Mouse (Mus musculus) CD4-positive naive resting alpha-beta T cell, adult 57 days (primary cell): ENCODE measurements around the gene Kcnh3. TPM values are rescaled to one million over a fixed set of nuclear protein-coding genes. Genes with fewer than 3 reads are reported as not detected.

Experiments used
- total RNA-seq: library from RNA; stranded (reverse); gene quantifications from one replicate; pipeline ENCODE4 v1.2.4, GENCODE M21; 2023

Kcnh3 gene
- total RNA-seq: 2.1 TPM

GRCm38 (mm10) chr15:99224208-99224911, at the start of gene Kcnh3:
Gene Kcnh3 (plus strand): TSS chr15:99224861.

GRCm38 (mm10) chr15:99251626-99252380, 27.1 kb downstream of the Kcnh3 start, which contains the start of gene Mcrs1:
Gene Mcrs1 (minus strand): TSS chr15:99251961.

Other genes with a start within 250 kb of the Kcnh3 start
- gene Tuba1c, start 195.0 kb upstream of the Kcnh3 start, total RNA-seq: 61.4 TPM
- gene Prph, start 169.7 kb upstream of the Kcnh3 start, total RNA-seq: not detected
- gene Troap, start 150.3 kb upstream of the Kcnh3 start, total RNA-seq: 0.68 TPM
- not detected for gene C1ql4, start 137.0 kb upstream of the Kcnh3 start, total RNA-seq
- gene Dnajc22, start 131.7 kb upstream of the Kcnh3 start, total RNA-seq: not detected
- not detected for gene Spats2, start 98.9 kb upstream of the Kcnh3 start, total RNA-seq
- gene Mcrs1, start 27.1 kb downstream of the Kcnh3 start, total RNA-seq: 109 TPM
- 22.4 TPM for gene Prpf40b, start 70.2 kb downstream of the Kcnh3 start, total RNA-seq
- gene Fam186b, start 71.0 kb downstream of the Kcnh3 start, total RNA-seq: 0.18 TPM
- gene Fmnl3, start 145.6 kb downstream of the Kcnh3 start, total RNA-seq: 50.0 TPM
- gene Tmbim6, start 168.0 kb downstream of the Kcnh3 start, total RNA-seq: 425 TPM
- gene Nckap5l, start 232.9 kb downstream of the Kcnh3 start, total RNA-seq: 45.3 TPM
- gene Bcdin3d, start 249.9 kb downstream of the Kcnh3 start, total RNA-seq: 7.4 TPM